Mouse (Mus musculus): ENCODE data around the gene Cnih4. TPM values are rescaled to one million over a fixed set of nuclear protein-coding genes. Genes with fewer than 3 reads are reported as not detected.

Gene Cnih4
- polyA plus RNA-seq (2012; rRNA removed) = 10.0 and 11.4 TPM in 2 replicates

- peak; percentile 93 for DNase-seq
- H3K4me3 ChIP-seq (replicated peaks; ENCODE audit: extremely low read depth, low read depth, low read length) = peak within 1 kb of the TSS; percentile 80
- under 1% methylated on average over 52 of the region's 52 CpGs for WGBS
- peaks cover 8% of the 10 kb centered on the region; the same call in 1 of the 2 replicates for H3K4me1 ChIP-seq (ENCODE audit: control insufficient read depth, insufficient read depth, low read length)
- TF ChIP-seq POLR2A (IDR thresholded peaks at IDR 0.05; ENCODE audit: borderline replicate concordance, extremely low read depth, low read depth, low read length) (peak; percentile 54; the same call in 1 of the 2 replicates), CTCF (IDR thresholded peaks at IDR 0.05; ENCODE audit: insufficient read depth, low read length) (no peak)
Observed at GRCm38 (mm10) chr1:181143950-181144836, at the start of gene Cnih4, which contains the start of gene Nvl. Gene Cnih4, plus strand, starts transcription at chr1:181144693. Gene Nvl, minus strand, starts transcription at chr1:181144204.

DNA sequence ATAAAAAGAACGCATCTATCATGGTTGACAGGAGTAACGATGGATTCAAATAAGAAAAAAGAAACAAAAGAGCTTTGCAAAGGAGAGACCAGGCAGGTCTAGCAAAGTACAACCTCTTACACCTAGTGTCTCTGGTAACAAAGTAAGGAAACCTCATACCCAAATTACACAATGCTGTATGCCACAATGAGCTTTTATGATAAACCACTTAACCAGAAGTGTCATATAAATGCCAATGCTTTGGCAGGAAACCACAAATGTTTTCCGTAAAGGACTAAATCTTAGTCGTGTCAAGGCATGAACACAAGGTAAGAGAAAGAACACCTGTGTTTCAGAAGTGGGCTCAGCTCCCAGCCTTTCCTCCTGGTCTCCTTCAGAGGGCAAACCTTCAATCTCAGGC is 27.4 kb upstream of the Cnih4 start:
- H3K4me1 ChIP-seq (ENCODE audit: control insufficient read depth, insufficient read depth, low read length) = no peaks in the 10 kb centered on the region
- WGBS = 80% methylated on average over 4 of the region's 4 CpGs
- no peak overlapping the region for H3K4me3 ChIP-seq (replicated peaks; ENCODE audit: extremely low read depth, low read depth, low read length)
- DNase-seq = no peak
- TF ChIP-seq CTCF (IDR thresholded peaks at IDR 0.05; ENCODE audit: insufficient read depth, low read length) (no peak), POLR2A (IDR thresholded peaks at IDR 0.05; ENCODE audit: borderline replicate concordance, extremely low read depth, low read depth, low read length) (no peak)

DNA sequence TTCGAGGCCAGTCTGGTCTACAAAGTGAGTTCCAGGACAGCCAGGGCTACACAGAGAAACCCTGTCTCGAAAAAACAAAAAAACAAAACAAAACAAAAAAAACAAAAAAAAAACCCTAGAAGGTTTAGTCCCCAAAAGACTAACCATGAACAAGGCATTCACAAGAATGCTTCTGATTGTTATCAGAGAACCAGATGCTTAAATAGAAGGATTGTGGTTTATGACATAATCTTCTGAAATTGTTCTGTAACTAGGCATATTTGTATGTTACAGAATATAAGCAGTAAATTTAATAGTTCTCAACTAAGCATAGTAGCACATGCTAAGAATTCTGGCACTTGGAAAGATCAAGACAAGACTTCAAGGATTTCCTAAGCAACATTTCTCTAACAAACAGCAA is 20.3 kb upstream of the Cnih4 start:
- WGBS = 93% methylated on average over 2 of the region's 2 CpGs
- DNase-seq = no peak
- Histone ChIP-seq H3K4me3 (replicated peaks; ENCODE audit: extremely low read depth, low read depth, low read length) (no peak overlapping the region), H3K4me1 (ENCODE audit: control insufficient read depth, insufficient read depth, low read length) (no peaks in the 10 kb centered on the region)
- no peak for TF ChIP-seq CTCF (IDR thresholded peaks at IDR 0.05; ENCODE audit: insufficient read depth, low read length)
- TF ChIP-seq POLR2A (IDR thresholded peaks at IDR 0.05; ENCODE audit: borderline replicate concordance, extremely low read depth, low read depth, low read length) = no peak

GRCm38 (mm10) chr1:181125916-181126315 is 18.6 kb upstream of the Cnih4 start:
- H3K4me3 ChIP-seq (replicated peaks; ENCODE audit: extremely low read depth, low read depth, low read length) = no peak overlapping the region
- TF ChIP-seq CTCF (IDR thresholded peaks at IDR 0.05; ENCODE audit: insufficient read depth, low read length) (no peak), POLR2A (IDR thresholded peaks at IDR 0.05; ENCODE audit: borderline replicate concordance, extremely low read depth, low read depth, low read length) (no peak)
- DNase-seq = no peak
- 96% methylated on average over 3 of the region's 3 CpGs for WGBS
- H3K4me1 ChIP-seq (ENCODE audit: control insufficient read depth, insufficient read depth, low read length) = no peaks in the 10 kb centered on the region

- TF ChIP-seq POLR2A (IDR thresholded peaks at IDR 0.05; ENCODE audit: borderline replicate concordance, extremely low read depth, low read depth, low read length) (no peak), CTCF (IDR thresholded peaks at IDR 0.05; ENCODE audit: insufficient read depth, low read length) (no peak)
- no peak for DNase-seq
- no peaks in the 10 kb centered on the region for H3K4me1 ChIP-seq (ENCODE audit: control insufficient read depth, insufficient read depth, low read length)
- WGBS = 84% methylated on average over 9 of the region's 9 CpGs
- H3K4me3 ChIP-seq (replicated peaks; ENCODE audit: extremely low read depth, low read depth, low read length) = no peak overlapping the region
Observed at GRCm38 (mm10) chr1:181126766-181127165, 17.7 kb upstream of the Cnih4 start.

DNA sequence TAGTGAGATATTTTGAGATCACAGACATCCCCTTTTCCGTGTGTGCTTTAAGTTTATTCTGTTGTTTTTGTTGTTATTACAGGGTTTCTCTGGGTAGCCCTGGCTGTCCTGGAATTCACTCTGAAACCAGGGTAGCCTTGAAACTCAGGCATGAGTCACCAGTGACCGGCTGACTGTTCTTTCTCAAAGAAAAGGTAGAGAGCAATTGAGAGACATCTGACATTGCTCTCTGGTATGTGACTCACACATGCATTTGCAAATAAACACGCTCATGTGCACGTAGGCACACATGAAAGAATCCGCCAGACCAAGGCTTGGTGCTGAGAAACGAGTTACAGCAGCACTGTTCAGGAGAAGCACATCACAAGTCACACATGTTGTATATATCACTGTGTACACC is 12.6 kb upstream of the Cnih4 start:
- 90% methylated on average over 6 of the region's 6 CpGs for WGBS
- no peak overlapping the region for H3K4me3 ChIP-seq (replicated peaks; ENCODE audit: extremely low read depth, low read depth, low read length)
- H3K4me1 ChIP-seq (ENCODE audit: control insufficient read depth, insufficient read depth, low read length) = no peaks in the 10 kb centered on the region
- no peak for TF ChIP-seq CTCF (IDR thresholded peaks at IDR 0.05; ENCODE audit: insufficient read depth, low read length)
- TF ChIP-seq POLR2A (IDR thresholded peaks at IDR 0.05; ENCODE audit: borderline replicate concordance, extremely low read depth, low read depth, low read length) = no peak
- DNase-seq = no peak

DNA sequence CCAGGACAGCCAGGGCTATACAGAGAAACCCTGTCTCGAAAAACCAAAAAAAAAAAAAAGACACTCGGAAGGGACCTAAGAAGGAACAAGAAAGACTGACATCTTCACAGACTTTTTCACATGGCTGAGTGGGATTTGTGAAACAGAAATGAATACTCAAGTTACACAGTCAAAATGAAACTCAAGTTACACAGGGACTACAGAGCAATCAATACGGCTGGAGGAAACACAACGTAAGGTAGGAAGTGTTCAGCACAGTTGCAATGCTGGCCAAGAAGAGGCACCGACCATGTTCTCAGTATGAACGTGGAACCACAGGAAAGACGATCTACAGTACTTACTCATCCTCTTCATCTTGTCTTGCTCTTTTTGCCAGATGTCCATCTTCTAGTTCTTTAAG is 5.8 kb upstream of the Cnih4 start:
- 84% methylated on average over 7 of the region's 7 CpGs for WGBS
- H3K4me1 ChIP-seq (ENCODE audit: control insufficient read depth, insufficient read depth, low read length) = 0 out of 2 replicates have a peak, but pooled peaks cover 2% of the 10 kb centered on the region
- no peak for DNase-seq
- TF ChIP-seq CTCF (IDR thresholded peaks at IDR 0.05; ENCODE audit: insufficient read depth, low read length) (no peak), POLR2A (IDR thresholded peaks at IDR 0.05; ENCODE audit: borderline replicate concordance, extremely low read depth, low read depth, low read length) (no peak)
- no peak overlapping the region for H3K4me3 ChIP-seq (replicated peaks; ENCODE audit: extremely low read depth, low read depth, low read length)

DNA sequence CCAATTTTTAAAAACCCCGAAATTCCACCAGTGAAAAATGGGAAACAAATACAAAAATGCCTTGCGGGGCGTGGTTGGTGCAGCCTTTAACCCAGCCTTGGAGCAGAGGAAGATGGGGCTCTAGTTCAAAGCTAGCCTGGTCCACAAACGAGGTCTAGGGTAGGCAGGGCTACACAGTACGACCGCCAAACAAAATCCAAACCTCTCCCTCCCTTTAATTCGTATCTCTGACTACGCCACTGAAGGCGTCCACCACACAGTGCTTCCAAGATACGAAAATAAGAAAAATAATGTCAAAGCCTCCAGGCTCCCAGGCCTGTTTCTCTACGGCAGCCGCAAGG is 914 bp upstream of the Cnih4 start:
- TF ChIP-seq POLR2A (IDR thresholded peaks at IDR 0.05; ENCODE audit: borderline replicate concordance, extremely low read depth, low read depth, low read length) (no peak), CTCF (IDR thresholded peaks at IDR 0.05; ENCODE audit: insufficient read depth, low read length) (no peak)
- Histone ChIP-seq H3K4me3 (replicated peaks; ENCODE audit: extremely low read depth, low read depth, low read length) (peak overlapping the region; percentile 80), H3K4me1 (ENCODE audit: control insufficient read depth, insufficient read depth, low read length) (peaks cover 8% of the 10 kb centered on the region; the same call in 1 of the 2 replicates)
- under 1% methylated on average over 12 of the region's 12 CpGs for WGBS
- no peak for DNase-seq

DNA sequence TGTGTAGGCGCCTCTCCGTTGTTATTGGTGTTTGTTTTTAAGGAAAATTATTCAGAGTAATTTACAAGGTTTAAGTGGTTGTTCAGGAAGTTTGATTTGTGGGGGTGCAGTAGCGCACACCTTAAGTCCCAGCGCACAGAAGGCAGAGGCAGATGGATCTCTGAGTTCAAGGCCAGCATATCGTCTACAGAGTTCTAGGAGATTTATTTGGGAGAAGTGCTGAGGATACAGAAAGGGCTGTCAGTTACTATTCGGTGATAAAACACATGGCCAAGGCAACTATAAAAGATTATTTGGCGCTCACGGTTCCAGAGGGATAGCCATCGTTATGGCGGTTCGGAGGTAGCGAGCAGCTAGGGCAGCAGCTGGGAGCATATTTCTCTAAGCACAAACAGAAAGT is 473 bp downstream of the Cnih4 start:
- WGBS = 7% methylated on average over 12 of the region's 12 CpGs
- Histone ChIP-seq H3K4me1 (ENCODE audit: control insufficient read depth, insufficient read depth, low read length) (peaks cover 8% of the 10 kb centered on the region; the same call in 1 of the 2 replicates), H3K4me3 (replicated peaks; ENCODE audit: extremely low read depth, low read depth, low read length) (peak overlapping the region; percentile 11)
- TF ChIP-seq POLR2A (IDR thresholded peaks at IDR 0.05; ENCODE audit: borderline replicate concordance, extremely low read depth, low read depth, low read length) (no peak), CTCF (IDR thresholded peaks at IDR 0.05; ENCODE audit: insufficient read depth, low read length) (no peak)
- no peak for DNase-seq

DNA sequence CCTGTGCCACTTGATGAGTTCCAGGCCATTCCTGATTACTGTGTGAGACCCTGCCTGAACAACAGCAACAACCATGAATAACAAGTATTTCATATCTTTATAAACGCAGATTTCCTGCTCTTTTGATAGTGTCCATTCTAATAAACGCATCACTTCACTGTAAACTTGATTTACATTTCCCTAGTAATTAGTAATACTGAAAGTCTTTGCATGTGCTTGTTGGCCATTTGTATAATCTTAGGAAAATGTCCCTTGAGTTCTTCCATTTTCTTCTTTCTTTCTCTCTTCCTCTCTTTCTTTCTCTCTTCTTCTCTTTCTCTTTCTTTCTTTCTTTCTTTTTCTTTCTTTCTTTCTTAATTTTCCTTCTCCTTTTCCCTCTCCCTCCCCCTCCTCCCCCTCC is 1.7 kb downstream of the Cnih4 start:
- DNase-seq = no peak
- TF ChIP-seq POLR2A (IDR thresholded peaks at IDR 0.05; ENCODE audit: borderline replicate concordance, extremely low read depth, low read depth, low read length) = no peak
- no peak for TF ChIP-seq CTCF (IDR thresholded peaks at IDR 0.05; ENCODE audit: insufficient read depth, low read length)
- H3K4me1 ChIP-seq (ENCODE audit: control insufficient read depth, insufficient read depth, low read length) = peaks cover 8% of the 10 kb centered on the region; the same call in 1 of the 2 replicates
- H3K4me3 ChIP-seq (replicated peaks; ENCODE audit: extremely low read depth, low read depth, low read length) = no peak overlapping the region
- WGBS = 72% methylated on average over 2 of the region's 2 CpGs

All from lung, adult 2 months (tissue).